Mouse (Mus musculus) neutrophil, adult 83 days (primary cell): ENCODE data around the gene Taar1. TPM values are rescaled to one million over a fixed set of nuclear protein-coding genes. Genes with fewer than 3 reads are reported as not detected.

ENCODE experiments used
- total RNA-seq, 2 experiments: library from RNA; stranded (reverse); gene quantifications; one replicate each; pipeline ENCODE4 v1.2.4; 2023

The Taar1 gene
- not detected for total RNA-seq

GRCm38 (mm10) chr10:23920056-23920455, at the start of gene Taar1:
Taar1 (plus strand) TSS chr10:23920356.

GRCm38 (mm10) chr10:23894601-23895349, 25.4 kb upstream of the Taar1 start, which contains the start of gene Vnn1:
Vnn1 (plus strand) TSS chr10:23894688.

GRCm38 (mm10) chr10:23938312-23938711, 18.2 kb downstream of the Taar1 start, which contains the start of gene Taar2:
Taar2 (plus strand) TSS chr10:23938572.

GRCm38 (mm10) chr10:23949508-23950005, 29.4 kb downstream of the Taar1 start, which contains the start of gene Taar3:
Taar3 (plus strand) TSS chr10:23949558.

GRCm38 (mm10) chr10:23960444-23960915, 40.3 kb downstream of the Taar1 start, which contains the start of gene Taar4:
Taar4 (plus strand) TSS chr10:23960494.

GRCm38 (mm10) chr10:23970656-23971165, 50.6 kb downstream of the Taar1 start, which contains the start of gene Taar5:
Taar5 (plus strand) TSS chr10:23970706.

Other genes with a start within 250 kb of the Taar1 start
- 100 to 1,000 TPM; 457 to 718 TPM for gene Rps12, start 133.1 kb upstream of the Taar1 start, total RNA-seq
- gene Slc18b1, start 123.4 kb upstream of the Taar1 start, total RNA-seq: 1 to 10 TPM in 1 of 2 experiments, under 1 TPM in 1; 0.42 to 1.3 TPM
- 10 to 100 TPM; 44.1 to 48.1 TPM for gene Vnn3, start 68.9 kb upstream of the Taar1 start, total RNA-seq
- gene Vnn1, start 25.7 kb upstream of the Taar1 start, total RNA-seq: under 1 TPM in 1 of 2 experiments, not detected in 1; 0.46 TPM
- gene Taar2, start 18.2 kb downstream of the Taar1 start, total RNA-seq: not detected
- not detected for gene Taar3, start 29.2 kb downstream of the Taar1 start, total RNA-seq
- not detected for gene Taar4, start 40.1 kb downstream of the Taar1 start, total RNA-seq
- not detected for gene Taar5, start 50.4 kb downstream of the Taar1 start, total RNA-seq
- not detected for gene Taar6, start 65.3 kb downstream of the Taar1 start, total RNA-seq
- not detected for gene Taar7a, start 73.1 kb downstream of the Taar1 start, total RNA-seq
- gene Taar7b, start 79.6 kb downstream of the Taar1 start, total RNA-seq: not detected
- not detected for gene Taar7d, start 106.9 kb downstream of the Taar1 start, total RNA-seq
- not detected for gene Taar7e, start 117.3 kb downstream of the Taar1 start, total RNA-seq
- not detected for gene Taar7f, start 129.2 kb downstream of the Taar1 start, total RNA-seq
- not detected for gene Taar8a, start 156.1 kb downstream of the Taar1 start, total RNA-seq
- not detected for gene Taar8b, start 171.9 kb downstream of the Taar1 start, total RNA-seq
- not detected for gene Taar8c, start 181.6 kb downstream of the Taar1 start, total RNA-seq
- gene Taar9, start 189.2 kb downstream of the Taar1 start, total RNA-seq: not detected
- gene Stx7, start 228.9 kb downstream of the Taar1 start, total RNA-seq: 100 to 1,000 TPM in 1 of 2 experiments, 10 to 100 TPM in 1; 87.1 to 111 TPM